Mouse (Mus musculus) regulatory T cell (primary cell): ENCODE data around the gene Psip1.
"Not testable (repeated sequence)": the region's sequence is repeated elsewhere in the genome, so short reads cannot be mapped to it uniquely, and the experiment has no call there.

Source experiments
- in situ Hi-C: fragments of 300-600 bp; cut with MboI, MseI; formaldehyde crosslinking; loops from one replicate; pipeline ENCODE4 v1.15.1; 2025; ENCODE audit warnings: high pct_unique_total_duplicates

The Psip1 gene

GRCm38 (mm10) chr4:83501037-83501430, 14.8 kb upstream of the Psip1 start:
- in situ Hi-C loops: no loop called here

GRCm38 (mm10) chr4:83500154-83501036, 14.1 kb upstream of the Psip1 start:
- in situ Hi-C loops: no loop called here

GRCm38 (mm10) chr4:83497013-83497412, 10.8 kb upstream of the Psip1 start:
- in situ Hi-C loops: not testable (repeated sequence)

GRCm38 (mm10) chr4:83493112-83493511, 6.9 kb upstream of the Psip1 start:
- in situ Hi-C loops: loop anchor here (5.0 kb wide), 1 partner anchor 74 kb away; no protein-coding TSS in a partner anchor

- in situ Hi-C loops: no loop called here
Measured at GRCm38 (mm10) chr4:83489121-83489520, 2.9 kb upstream of the Psip1 start.

GRCm38 (mm10) chr4:83485735-83486116, 533 bp downstream of the Psip1 start:
- in situ Hi-C loops: no loop called here

- in situ Hi-C loops: no loop called here
Measured at GRCm38 (mm10) chr4:83485250-83485649, 1.0 kb downstream of the Psip1 start.

- in situ Hi-C loops: no loop called here
Measured at GRCm38 (mm10) chr4:83468208-83468607, 18.1 kb downstream of the Psip1 start.

- in situ Hi-C loops: no loop called here
Measured at GRCm38 (mm10) chr4:83467615-83468014, 18.6 kb downstream of the Psip1 start.

- in situ Hi-C loops: no loop called here
Measured at GRCm38 (mm10) chr4:83464827-83465226, 21.4 kb downstream of the Psip1 start.

- in situ Hi-C loops: no loop called here
Measured at GRCm38 (mm10) chr4:83460106-83460505, 26.2 kb downstream of the Psip1 start.

GRCm38 (mm10) chr4:83450785-83451184, 35.5 kb downstream of the Psip1 start:
- in situ Hi-C loops: no loop called here

GRCm38 (mm10) chr4:83441050-83441449, 45.2 kb downstream of the Psip1 start:
- in situ Hi-C loops: no loop called here

- in situ Hi-C loops: no loop called here
Measured at GRCm38 (mm10) chr4:83439045-83439444, 47.2 kb downstream of the Psip1 start.

- in situ Hi-C loops: no loop called here
Measured at GRCm38 (mm10) chr4:83438116-83438515, 48.1 kb downstream of the Psip1 start.

- in situ Hi-C loops: no loop called here
Measured at GRCm38 (mm10) chr4:83436375-83436774, 49.9 kb downstream of the Psip1 start.

GRCm38 (mm10) chr4:83432901-83433300, 53.4 kb downstream of the Psip1 start:
- in situ Hi-C loops: no loop called here

GRCm38 (mm10) chr4:83431950-83432349, 54.3 kb downstream of the Psip1 start:
- in situ Hi-C loops: no loop called here

- in situ Hi-C loops: no loop called here
Measured at GRCm38 (mm10) chr4:83428845-83429244, 57.4 kb downstream of the Psip1 start.

GRCm38 (mm10) chr4:83427696-83428095, 58.6 kb downstream of the Psip1 start:
- in situ Hi-C loops: no loop called here

GRCm38 (mm10) chr4:83427141-83427540, 59.1 kb downstream of the Psip1 start:
- in situ Hi-C loops: no loop called here

GRCm38 (mm10) chr4:83425119-83425518, 61.1 kb downstream of the Psip1 start:
- in situ Hi-C loops: no loop called here

GRCm38 (mm10) chr4:83423641-83424040, 62.6 kb downstream of the Psip1 start:
- in situ Hi-C loops: no loop called here
